Mouse (Mus musculus): ENCODE data around the gene Phc3. TPM values are rescaled to one million over a fixed set of nuclear protein-coding genes. Genes with fewer than 3 reads are reported as not detected.
"Not testable (repeated sequence)": the region's sequence is repeated elsewhere in the genome, so short reads cannot be mapped to it uniquely, and the experiment has no call there.

The Phc3 gene
- polyA plus RNA-seq, 1 experiment from 2014 or later: 13.7 TPM

- H3K4me2 ChIP-seq (replicated peaks; ENCODE audit: low read depth, low read length): no peak overlapping the region
- H3K4me1 ChIP-seq (ENCODE audit: control insufficient read depth, insufficient read depth, low read length): no peaks in the 10 kb centered on the region
- no peaks in the 10 kb centered on the region for H3K27me3 ChIP-seq (ENCODE audit: control insufficient read depth, insufficient read depth, low read length)
- no peaks in the 10 kb centered on the region for H3K36me3 ChIP-seq (ENCODE audit: control insufficient read depth, insufficient read depth, low read length)
- H3K9me3 ChIP-seq (ENCODE audit: control insufficient read depth, low read depth, low read length): no peaks in the 10 kb centered on the region
- ATAC-seq (ENCODE audit: insufficient number of reproducible peaks, insufficient read depth, low FRiP score, low read depth): no peak
- H3K27ac ChIP-seq (ENCODE audit: low read length): no peak overlapping the region
- no peak overlapping the region for H3K4me3 ChIP-seq (ENCODE audit: low read depth, low read length)
- no peak overlapping the region for H3K9ac ChIP-seq (replicated peaks; ENCODE audit: low read depth, low read length)
- 68% methylated on average over 1 of the region's 1 CpGs for WGBS
Measured at GRCm38 (mm10) chr3:30869995-30870394, 99.2 kb downstream of the Phc3 start.

DNA sequence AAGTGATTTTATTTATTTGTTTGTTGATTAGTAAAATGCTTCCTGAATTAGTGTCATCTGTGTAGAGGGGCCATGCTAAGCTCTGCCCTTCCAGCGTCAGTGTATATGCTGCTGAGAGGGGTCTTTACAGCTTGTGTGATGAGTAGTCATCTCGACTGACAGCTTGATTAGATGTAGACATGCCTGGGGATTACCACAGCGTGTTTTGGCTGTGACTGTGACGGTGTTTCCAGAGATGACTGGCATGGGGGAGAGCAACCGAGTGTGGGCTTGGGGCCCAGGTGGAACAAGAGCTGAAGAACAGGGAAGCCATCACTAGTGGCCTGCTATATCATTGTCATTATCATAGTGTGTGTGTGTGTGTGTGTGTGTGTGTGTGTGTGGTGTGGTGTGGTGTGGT, 100.6 kb downstream of the Phc3 start:
- WGBS: 58% methylated on average over 5 of the region's 5 CpGs
- Histone ChIP-seq H3K9me3 (ENCODE audit: control insufficient read depth, low read depth, low read length) (no peaks in the 10 kb centered on the region), H3K36me3 (ENCODE audit: control insufficient read depth, insufficient read depth, low read length) (no peaks in the 10 kb centered on the region), H3K9ac (replicated peaks; ENCODE audit: low read depth, low read length) (no peak overlapping the region), H3K4me2 (replicated peaks; ENCODE audit: low read depth, low read length) (no peak overlapping the region), H3K4me3 (ENCODE audit: low read depth, low read length) (no peak overlapping the region), H3K27ac (ENCODE audit: low read length) (no peak overlapping the region), H3K27me3 (ENCODE audit: control insufficient read depth, insufficient read depth, low read length) (no peaks in the 10 kb centered on the region), H3K4me1 (ENCODE audit: control insufficient read depth, insufficient read depth, low read length) (no peaks in the 10 kb centered on the region)
- no peak for ATAC-seq (ENCODE audit: insufficient number of reproducible peaks, insufficient read depth, low FRiP score, low read depth)

GRCm38 (mm10) chr3:30868176-30868575, 101.0 kb downstream of the Phc3 start:
- WGBS: 70% methylated on average over 5 of the region's 5 CpGs
- no peak overlapping the region for H3K4me2 ChIP-seq (replicated peaks; ENCODE audit: low read depth, low read length)
- ATAC-seq (ENCODE audit: insufficient number of reproducible peaks, insufficient read depth, low FRiP score, low read depth): no peak
- H3K4me1 ChIP-seq (ENCODE audit: control insufficient read depth, insufficient read depth, low read length): no peaks in the 10 kb centered on the region
- H3K9ac ChIP-seq (replicated peaks; ENCODE audit: low read depth, low read length): no peak overlapping the region
- H3K27ac ChIP-seq (ENCODE audit: low read length): no peak overlapping the region
- H3K27me3 ChIP-seq (ENCODE audit: control insufficient read depth, insufficient read depth, low read length): no peaks in the 10 kb centered on the region
- no peaks in the 10 kb centered on the region for H3K36me3 ChIP-seq (ENCODE audit: control insufficient read depth, insufficient read depth, low read length)
- H3K9me3 ChIP-seq (ENCODE audit: control insufficient read depth, low read depth, low read length): no peaks in the 10 kb centered on the region
- no peak overlapping the region for H3K4me3 ChIP-seq (ENCODE audit: low read depth, low read length)

DNA sequence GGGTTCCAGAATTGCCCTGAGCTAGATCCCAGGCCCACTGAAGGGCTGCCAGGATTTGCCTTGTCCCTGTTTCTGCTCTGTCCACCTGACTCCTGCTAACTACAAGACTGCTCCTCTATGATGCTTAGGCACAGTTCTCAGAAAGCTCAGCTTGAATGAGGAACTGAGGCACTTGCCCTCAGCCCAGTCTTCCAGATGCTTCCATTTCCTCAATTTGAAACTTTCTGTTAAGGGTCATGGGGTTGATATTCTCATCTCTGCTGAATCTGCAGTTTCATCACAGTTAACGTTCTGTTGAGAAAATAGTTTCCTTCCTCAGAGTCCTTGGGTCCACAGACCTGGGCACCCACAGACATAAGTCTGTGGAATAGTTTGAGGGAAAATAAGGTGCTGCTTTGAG, 104.6 kb downstream of the Phc3 start:
- ATAC-seq (ENCODE audit: insufficient number of reproducible peaks, insufficient read depth, low FRiP score, low read depth): no peak
- no peak overlapping the region for H3K4me3 ChIP-seq (ENCODE audit: low read depth, low read length)
- H3K9ac ChIP-seq (replicated peaks; ENCODE audit: low read depth, low read length): no peak overlapping the region
- no peaks in the 10 kb centered on the region for H3K36me3 ChIP-seq (ENCODE audit: control insufficient read depth, insufficient read depth, low read length)
- WGBS: 75% methylated on average over 1 of the region's 1 CpGs
- H3K27ac ChIP-seq (ENCODE audit: low read length): no peak overlapping the region
- H3K4me1 ChIP-seq (ENCODE audit: control insufficient read depth, insufficient read depth, low read length): no peaks in the 10 kb centered on the region
- H3K27me3 ChIP-seq (ENCODE audit: control insufficient read depth, insufficient read depth, low read length): no peaks in the 10 kb centered on the region
- no peaks in the 10 kb centered on the region for H3K9me3 ChIP-seq (ENCODE audit: control insufficient read depth, low read depth, low read length)
- no peak overlapping the region for H3K4me2 ChIP-seq (replicated peaks; ENCODE audit: low read depth, low read length)

DNA sequence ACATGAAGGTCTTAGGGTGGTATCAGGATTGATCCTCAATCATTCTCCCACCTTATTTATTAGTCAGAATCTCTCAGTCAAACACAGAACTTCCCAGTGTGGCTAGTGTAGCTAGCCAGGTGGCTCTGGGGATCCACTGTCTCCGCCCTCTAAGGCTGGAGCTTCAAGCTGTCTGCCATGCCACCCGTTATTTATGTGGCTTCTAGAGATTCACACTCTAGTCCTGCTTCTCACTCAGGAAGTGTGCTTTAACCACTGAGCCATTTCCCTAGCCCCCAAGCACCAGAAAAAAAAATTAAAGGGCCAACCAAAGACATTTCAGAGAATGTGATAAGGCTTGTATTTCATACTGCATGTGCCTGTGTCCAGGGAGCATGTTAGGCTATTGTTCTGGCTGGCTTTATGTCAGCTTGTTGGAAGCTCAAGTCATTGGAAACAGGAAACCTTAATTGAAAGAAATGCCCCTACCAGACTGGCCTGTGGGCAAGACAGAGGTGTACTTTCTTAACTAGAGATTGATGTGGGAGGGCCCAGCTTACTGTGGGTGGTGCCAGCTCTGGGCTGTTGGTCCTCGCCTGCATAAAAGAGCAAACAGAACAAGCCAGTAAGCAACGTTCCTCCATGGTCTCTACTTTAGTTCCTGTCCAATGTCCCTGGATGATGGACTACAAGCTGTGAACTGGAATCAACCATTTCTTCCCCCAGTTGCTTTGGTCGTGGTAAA, 105.3 kb downstream of the Phc3 start:
- Histone ChIP-seq H3K27me3 (ENCODE audit: control insufficient read depth, insufficient read depth, low read length) (no peaks in the 10 kb centered on the region), H3K9ac (replicated peaks; ENCODE audit: low read depth, low read length) (no peak overlapping the region), H3K36me3 (ENCODE audit: control insufficient read depth, insufficient read depth, low read length) (no peaks in the 10 kb centered on the region), H3K4me3 (ENCODE audit: low read depth, low read length) (no peak overlapping the region), H3K27ac (ENCODE audit: low read length) (no peak overlapping the region), H3K4me1 (ENCODE audit: control insufficient read depth, insufficient read depth, low read length) (no peaks in the 10 kb centered on the region), H3K9me3 (ENCODE audit: control insufficient read depth, low read depth, low read length) (no peaks in the 10 kb centered on the region), H3K4me2 (replicated peaks; ENCODE audit: low read depth, low read length) (no peak overlapping the region)
- ATAC-seq (ENCODE audit: insufficient number of reproducible peaks, insufficient read depth, low FRiP score, low read depth): no peak
- WGBS: 62% methylated on average over 5 of the region's 5 CpGs

DNA sequence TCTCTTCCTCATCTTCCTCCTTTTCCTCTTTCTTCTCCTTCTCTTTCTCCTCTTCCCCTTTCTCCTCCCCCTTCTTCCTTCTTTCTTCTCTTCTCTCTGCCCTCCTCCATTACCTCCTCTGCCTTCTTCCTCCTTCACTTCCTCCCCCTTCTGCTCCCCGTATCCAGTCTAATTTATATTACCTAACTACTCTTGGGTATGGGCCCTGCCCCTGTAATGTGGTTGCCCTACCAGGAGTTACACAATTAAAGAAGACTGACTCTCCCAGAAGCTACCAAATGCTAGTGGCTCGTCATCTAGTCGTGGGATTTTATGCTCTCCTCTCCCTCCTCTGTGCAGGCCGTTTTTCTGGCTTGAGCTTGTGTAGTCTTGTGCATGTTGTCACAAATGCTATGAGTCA, 108.5 kb downstream of the Phc3 start:
- Histone ChIP-seq H3K4me2 (replicated peaks; ENCODE audit: low read depth, low read length) (no peak overlapping the region), H3K4me1 (ENCODE audit: control insufficient read depth, insufficient read depth, low read length) (no peaks in the 10 kb centered on the region), H3K9me3 (ENCODE audit: control insufficient read depth, low read depth, low read length) (no peaks in the 10 kb centered on the region), H3K4me3 (ENCODE audit: low read depth, low read length) (no peak overlapping the region), H3K27ac (ENCODE audit: low read length) (no peak overlapping the region), H3K36me3 (ENCODE audit: control insufficient read depth, insufficient read depth, low read length) (no peaks in the 10 kb centered on the region), H3K9ac (replicated peaks; ENCODE audit: low read depth, low read length) (no peak overlapping the region), H3K27me3 (ENCODE audit: control insufficient read depth, insufficient read depth, low read length) (no peaks in the 10 kb centered on the region)
- no peak for ATAC-seq (ENCODE audit: insufficient number of reproducible peaks, insufficient read depth, low FRiP score, low read depth)
- WGBS: 80% methylated on average over 4 of the region's 4 CpGs

DNA sequence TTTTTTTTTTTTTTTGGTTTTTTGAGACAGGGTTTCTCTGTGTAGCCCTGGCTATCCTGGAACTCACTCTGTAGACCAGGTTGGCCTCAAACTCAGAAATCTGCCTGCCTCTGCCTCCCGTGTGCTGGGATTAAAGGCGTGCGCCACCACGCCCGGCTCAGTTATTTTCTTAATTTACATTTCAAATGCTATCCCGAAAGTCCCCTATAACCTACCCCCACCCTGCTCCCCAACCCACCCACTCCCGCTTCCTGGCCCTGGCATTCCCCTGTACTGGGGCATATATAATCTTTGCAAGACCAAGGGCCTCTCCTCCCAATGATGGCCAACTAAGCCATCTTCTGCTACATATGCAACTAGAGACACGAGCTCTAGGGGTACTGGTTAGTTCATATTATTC, 109.6 kb downstream of the Phc3 start:
- not testable (repeated sequence) for H3K4me1 ChIP-seq (ENCODE audit: control insufficient read depth, insufficient read depth, low read length); H3K4me3 ChIP-seq (ENCODE audit: low read depth, low read length); H3K9me3 ChIP-seq (ENCODE audit: control insufficient read depth, low read depth, low read length); ATAC-seq (ENCODE audit: insufficient number of reproducible peaks, insufficient read depth, low FRiP score, low read depth); H3K9ac ChIP-seq (replicated peaks; ENCODE audit: low read depth, low read length); H3K27ac ChIP-seq (ENCODE audit: low read length); H3K36me3 ChIP-seq (ENCODE audit: control insufficient read depth, insufficient read depth, low read length); H3K4me2 ChIP-seq (replicated peaks; ENCODE audit: low read depth, low read length); H3K27me3 ChIP-seq (ENCODE audit: control insufficient read depth, insufficient read depth, low read length)
- WGBS: 90% methylated on average over 8 of the region's 8 CpGs

- under 1% methylated on average over 74 of the region's 75 CpGs for WGBS
- Histone ChIP-seq H3K9me3 (ENCODE audit: control insufficient read depth, low read depth, low read length) (no peaks in the 10 kb centered on the region), H3K36me3 (ENCODE audit: control insufficient read depth, insufficient read depth, low read length) (no peaks in the 10 kb centered on the region), H3K9ac (replicated peaks; ENCODE audit: low read depth, low read length) (peak within 1 kb of the TSS; percentile 33; the same call in 1 of the 2 replicates), H3K27ac (ENCODE audit: low read length) (no peak within 1 kb of the TSS), H3K4me1 (ENCODE audit: control insufficient read depth, insufficient read depth, low read length) (no peaks in the 10 kb centered on the region; the same call in 1 of the 2 replicates), H3K4me3 (ENCODE audit: low read depth, low read length) (peak within 1 kb of the TSS; percentile 58), H3K27me3 (ENCODE audit: control insufficient read depth, insufficient read depth, low read length) (no peaks in the 10 kb centered on the region), H3K4me2 (replicated peaks; ENCODE audit: low read depth, low read length) (peak within 1 kb of the TSS; percentile 97)
- ATAC-seq (ENCODE audit: insufficient number of reproducible peaks, insufficient read depth, low FRiP score, low read depth): peak; percentile 90
Measured at GRCm38 (mm10) chr3:30855604-30856458, 113.4 kb downstream of the Phc3 start, which contains the start of gene Gpr160. Gpr160 (plus strand) TSS chr3:30855950.

Measured in stomach, embryonic 14.5 days (tissue).